Mouse (Mus musculus): ENCODE measurements around the gene Ttll1. TPM values are rescaled to one million over a fixed set of nuclear protein-coding genes. Genes with fewer than 3 reads are reported as not detected.
A peak's percentile ranks its signal among the peaks of the same experiment; 100 is the strongest.

Ttll1 gene
- total and polyA plus RNA-seq, 3 experiments, result 2.5 to 9.9 (median 4.9) TPM

DNA sequence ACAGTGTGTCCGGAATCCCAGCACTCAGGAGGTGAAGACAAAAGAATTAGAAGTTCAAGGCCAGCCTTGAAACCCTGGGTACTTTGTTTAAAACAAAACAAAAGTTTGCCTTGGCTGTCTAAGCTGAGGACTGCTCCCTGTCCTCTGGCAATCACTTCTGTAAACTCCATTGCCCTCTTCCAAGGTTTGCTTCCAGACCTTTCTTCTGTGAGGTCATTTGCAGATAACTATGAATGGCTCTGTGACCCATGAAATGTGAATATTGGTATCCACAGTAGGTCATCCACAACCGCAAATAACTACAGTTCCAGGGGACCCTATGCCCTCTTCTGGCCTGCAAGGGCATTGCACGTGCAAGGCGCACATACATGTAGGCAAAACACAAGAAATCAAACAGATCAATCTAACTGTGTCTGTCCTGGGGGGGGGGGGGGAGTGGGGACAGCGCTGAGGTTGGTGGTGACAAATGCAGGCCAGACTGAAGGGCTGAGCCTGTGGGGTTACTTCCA lies 21.3 kb upstream of the Ttll1 start:
- no peak overlapping the region for H3K4me3 ChIP-seq (replicated peaks in 1 of 3; ENCODE audit: low read depth in 2 of 3, low read length in 2 of 3, poor library complexity in 1 of 3)
- no peaks in the 10 kb centered on the region for H3K79me2 ChIP-seq (replicated peaks; ENCODE audit: control insufficient read depth, extremely low read depth, insufficient read depth, poor library complexity, severe bottlenecking)
- no peak overlapping the region for H3K4me2 ChIP-seq (ENCODE audit: insufficient read depth, low read depth, poor library complexity, severe bottlenecking)
- DNase-seq (ENCODE audit: extremely low read depth), result no peak
- H3K9me3 ChIP-seq (replicated peaks; ENCODE audit: low read length), result peaks cover 7% of the 10 kb centered on the region
- H3K9ac ChIP-seq (ENCODE audit: insufficient read depth, low read depth), result no peak overlapping the region
- TF ChIP-seq POLR2AphosphoS2 (IDR thresholded peaks at IDR 0.05; ENCODE audit: low read depth, low read length) (no peak), JUN (IDR thresholded peaks at IDR 0.05; ENCODE audit: insufficient read depth, low read depth, low read length) (no peak), BHLHE40 (IDR thresholded peaks at IDR 0.05; ENCODE audit: low read depth, low read length) (no peak), ZC3H11A (IDR thresholded peaks at IDR 0.05; ENCODE audit: low read depth, low read length) (no peak), NELFE (IDR thresholded peaks at IDR 0.05; ENCODE audit: low read depth, low read length) (no peak), PAX5 (IDR thresholded peaks at IDR 0.05; ENCODE audit: low read length) (no peak), SMC3 (IDR thresholded peaks at IDR 0.05; ENCODE audit: low read depth, low read length) (no peak), CHD2 (IDR thresholded peaks at IDR 0.05; ENCODE audit: low read length) (no peak), MAX (IDR thresholded peaks at IDR 0.05; ENCODE audit: low read length) (no peak), IRF4 (IDR thresholded peaks at IDR 0.05; ENCODE audit: low read depth, low read length) (no peak), MAZ (IDR thresholded peaks at IDR 0.05; ENCODE audit: low read depth, low read length) (no peak), ZNF384 (IDR thresholded peaks at IDR 0.05; ENCODE audit: low read depth, low read length) (no peak), CTCF (conservative IDR thresholded peaks at IDR 0.05 in 1 of 2, IDR thresholded peaks at IDR 0.05 in 1 of 2; ENCODE audit: low read depth in 2 of 2, low read length in 2 of 2) (peak; percentile 18 to 39; a peak in 2 of 4 replicates), RAD21 (IDR thresholded peaks at IDR 0.05; ENCODE audit: low read depth, low read length) (peak; percentile 7), CHD1 (IDR thresholded peaks at IDR 0.05; ENCODE audit: low read depth, low read length) (no peak)
- H3K27ac ChIP-seq (ENCODE audit: insufficient read depth, low read depth), result no peak overlapping the region
- H3K36me3 ChIP-seq (replicated peaks in 1 of 2; ENCODE audit: control insufficient read depth in 1 of 2, insufficient read depth in 1 of 2, low read length in 1 of 2), result no peaks in the 10 kb centered on the region
- H3K27me3 ChIP-seq (replicated peaks), result peaks cover 38% of the 10 kb centered on the region
- dilution Hi-C loops (cut with MboI; ENCODE audit: extremely low pct_ligation_motif_present, extremely low pct_unique_long_range_greater_than_20kb, low sequenced_read_pairs), result no loop called here
- H3K4me1 ChIP-seq (ENCODE audit: control insufficient read depth in 1 of 2, insufficient read depth in 2 of 2), result peaks cover 12 to 29% of the 10 kb centered on the region in 2 experiments
- in situ Hi-C loops (cut with MboI; ENCODE audit: low pct_ligation_motif_present, low pct_unique_long_range_greater_than_20kb, low sequenced_read_pairs), result no loop called here

- in situ Hi-C loops (cut with MboI; ENCODE audit: low pct_ligation_motif_present, low pct_unique_long_range_greater_than_20kb, low sequenced_read_pairs), result no loop called here
- Histone ChIP-seq H3K27ac (ENCODE audit: insufficient read depth, low read depth) (no peak overlapping the region), H3K36me3 (replicated peaks in 1 of 2; ENCODE audit: control insufficient read depth in 1 of 2, insufficient read depth in 1 of 2, low read length in 1 of 2) (no peaks in the 10 kb centered on the region), H3K4me3 (replicated peaks in 1 of 3; ENCODE audit: low read depth in 2 of 3, low read length in 2 of 3, poor library complexity in 1 of 3) (no peak overlapping the region), H3K9me3 (replicated peaks; ENCODE audit: low read length) (peaks cover 10% of the 10 kb centered on the region), H3K4me1 (ENCODE audit: control insufficient read depth in 1 of 2, insufficient read depth in 2 of 2) (peaks cover 11 to 24% of the 10 kb centered on the region in 2 experiments), H3K9ac (ENCODE audit: insufficient read depth, low read depth) (no peak overlapping the region), H3K4me2 (ENCODE audit: insufficient read depth, low read depth, poor library complexity, severe bottlenecking) (no peak overlapping the region), H3K27me3 (replicated peaks) (peaks cover 51% of the 10 kb centered on the region), H3K79me2 (replicated peaks; ENCODE audit: control insufficient read depth, extremely low read depth, insufficient read depth, poor library complexity, severe bottlenecking) (no peaks in the 10 kb centered on the region)
- no peak for TF ChIP-seq ZC3H11A (IDR thresholded peaks at IDR 0.05; ENCODE audit: low read depth, low read length)
- no peak for TF ChIP-seq MEF2A (IDR thresholded peaks at IDR 0.05; ENCODE audit: borderline replicate concordance, low read depth, low read length)
- TF ChIP-seq UBTF (IDR thresholded peaks at IDR 0.05; ENCODE audit: low read depth, low read length), result no peak
- TF ChIP-seq POLR2A (IDR thresholded peaks at IDR 0.05; ENCODE audit: low read depth, low read length), result no peak
- no peak for TF ChIP-seq MYC (IDR thresholded peaks at IDR 0.05; ENCODE audit: low read depth, low read length)
- no peak for TF ChIP-seq USF1 (IDR thresholded peaks at IDR 0.05; ENCODE audit: low read depth, low read length)
- TF ChIP-seq MAFK (IDR thresholded peaks at IDR 0.05; ENCODE audit: insufficient replicate concordance, low read length), result no peak
- TF ChIP-seq CTCF (conservative IDR thresholded peaks at IDR 0.05 in 1 of 2, IDR thresholded peaks at IDR 0.05 in 1 of 2; ENCODE audit: low read depth in 2 of 2, low read length in 2 of 2), result no peak
- TF ChIP-seq CHD1 (IDR thresholded peaks at IDR 0.05; ENCODE audit: low read depth, low read length), result no peak
- no peak for TF ChIP-seq KAT2A (IDR thresholded peaks at IDR 0.05; ENCODE audit: insufficient replicate concordance, low read length)
- TF ChIP-seq TCF12 (IDR thresholded peaks at IDR 0.05; ENCODE audit: low read depth, low read length), result no peak
- DNase-seq (ENCODE audit: extremely low read depth), result no peak
- dilution Hi-C loops (cut with MboI; ENCODE audit: extremely low pct_ligation_motif_present, extremely low pct_unique_long_range_greater_than_20kb, low sequenced_read_pairs), result no loop called here
Measured at GRCm38 (mm10) chr15:83530688-83531087, 20.0 kb upstream of the Ttll1 start.
